Mouse (Mus musculus) bone marrow macrophage, adult 2 months (primary cell): ENCODE measurements around the gene Gtpbp8.

Source experiments
- CTCF ChIP-seq: IDR thresholded peaks from 2 replicates; pipeline ENCODE4 v1.5.1; 2012; ENCODE audit warnings: low read depth, mild to moderate bottlenecking, low read length, moderate library complexity
- POLR2A ChIP-seq: IDR thresholded peaks from 2 replicates; pipeline ENCODE4 v1.6.1; 2012; ENCODE audit warnings: mild to moderate bottlenecking, low read depth, low read length, borderline replicate concordance

- no peak for TF ChIP-seq CTCF
- no peak for TF ChIP-seq POLR2A
Observed at GRCm38 (mm10) chr16:44734059-44734458, 12.1 kb downstream of the Gtpbp8 start.
